Mouse (Mus musculus) bone marrow macrophage, adult 2 months (primary cell): ENCODE data around the gene Lrrk1.

ENCODE experiments used
- CTCF ChIP-seq: IDR thresholded peaks from 2 replicates; pipeline ENCODE4 v1.5.1; 2012; ENCODE audit warnings: low read depth, mild to moderate bottlenecking, low read length, moderate library complexity
- POLR2A ChIP-seq: IDR thresholded peaks from 2 replicates; pipeline ENCODE4 v1.6.1; 2012; ENCODE audit warnings: mild to moderate bottlenecking, low read depth, low read length, borderline replicate concordance

GRCm38 (mm10) chr7:66187581-66188231 is 200.4 kb downstream of the Lrrk1 start:
- no peak for TF ChIP-seq POLR2A
- TF ChIP-seq CTCF: no peak
